Mouse (Mus musculus) testis, adult 2 months (tissue): ENCODE measurements around the gene Sash1. TPM values are rescaled to one million over a fixed set of nuclear protein-coding genes. Genes with fewer than 3 reads are reported as not detected.

Experiments used
- H3K27ac ChIP-seq: fragments of 200-500 bp; 2 replicates; pipeline ENCODE4 v1.5.1; 2012; ENCODE audit warnings: low read depth, low read length; ENCODE audit not compliant: control insufficient read depth, insufficient read depth
- H3K27me3 ChIP-seq: fragments of 200-500 bp; 2 replicates; pipeline ENCODE4 v1.6.1; 2012; ENCODE audit warnings: mild to moderate bottlenecking, low read length, moderate library complexity; ENCODE audit not compliant: control insufficient read depth, insufficient read depth
- H3K36me3 ChIP-seq: fragments of 200-500 bp; 2 replicates; pipeline ENCODE4 v1.6.1; 2012; ENCODE audit warnings: mild to moderate bottlenecking, low read length; ENCODE audit not compliant: control insufficient read depth, insufficient read depth
- H3K4me1 ChIP-seq: fragments of 200-500 bp; 2 replicates; pipeline ENCODE4 v1.6.1; 2012; ENCODE audit warnings: low read length; ENCODE audit not compliant: control insufficient read depth, insufficient read depth
- H3K4me3 ChIP-seq: fragments of 200-500 bp; 2 replicates; pipeline ENCODE4 v1.5.1; 2012; ENCODE audit warnings: low read depth, mild to moderate bottlenecking, low read length, moderate library complexity, mixed read lengths; ENCODE audit not compliant: control insufficient read depth
- CTCF ChIP-seq: fragments of 200-500 bp; IDR thresholded peaks from 2 replicates; pipeline ENCODE4 v1.5.1; 2012; ENCODE audit warnings: low read depth, mild to moderate bottlenecking, inconsistent platforms, low read length, moderate library complexity; ENCODE audit not compliant: control insufficient read depth, insufficient read depth, insufficient replicate concordance
- POLR2A ChIP-seq: fragments of 200-500 bp; IDR thresholded peaks from 2 replicates; pipeline ENCODE4 v1.6.1; 2012; ENCODE audit warnings: low read depth, mild to moderate bottlenecking, inconsistent platforms, low read length, moderate library complexity; ENCODE audit not compliant: control insufficient read depth
- polyA plus RNA-seq: library from polyadenylated mRNA; depleted of rRNA; stranded (reverse); fragments of >200 nt; gene quantifications from 2 replicates; pipeline ENCODE4 v1.2.3, GENCODE M21; 2012

The Sash1 gene
- polyA plus RNA-seq, 1 experiment = 2.7 TPM

DNA sequence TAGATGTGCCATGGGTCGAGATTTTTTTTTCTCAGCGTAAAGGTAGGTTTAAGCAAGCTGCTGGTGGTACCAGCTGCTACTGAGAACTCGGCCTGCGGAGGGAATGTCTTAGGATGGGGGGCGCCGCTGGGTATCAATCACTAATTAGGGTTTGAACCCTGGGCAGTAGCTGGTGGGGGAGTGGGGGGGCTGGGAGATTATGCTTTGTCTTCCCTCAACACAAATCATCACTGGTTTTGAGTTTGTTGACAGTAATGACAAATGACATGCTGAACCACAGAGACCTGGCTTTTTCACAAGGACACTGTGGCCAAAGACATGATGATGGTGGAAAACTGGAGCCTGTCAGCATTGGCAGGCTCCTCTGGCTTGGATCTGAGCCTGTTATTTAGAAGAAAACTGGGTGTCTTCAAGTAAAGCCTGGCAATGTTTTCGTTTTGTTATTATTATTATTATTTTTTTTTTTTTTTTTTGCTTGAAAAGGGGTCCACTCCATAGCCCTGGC lies 191.8 kb downstream of the Sash1 start:
- Histone ChIP-seq H3K27me3 (no peaks in the 10 kb centered on the region), H3K4me1 (no peaks in the 10 kb centered on the region), H3K36me3 (no peaks in the 10 kb centered on the region), H3K4me3 (no peak overlapping the region), H3K27ac (no peak overlapping the region)
- TF ChIP-seq POLR2A (no peak), CTCF (no peak)

DNA sequence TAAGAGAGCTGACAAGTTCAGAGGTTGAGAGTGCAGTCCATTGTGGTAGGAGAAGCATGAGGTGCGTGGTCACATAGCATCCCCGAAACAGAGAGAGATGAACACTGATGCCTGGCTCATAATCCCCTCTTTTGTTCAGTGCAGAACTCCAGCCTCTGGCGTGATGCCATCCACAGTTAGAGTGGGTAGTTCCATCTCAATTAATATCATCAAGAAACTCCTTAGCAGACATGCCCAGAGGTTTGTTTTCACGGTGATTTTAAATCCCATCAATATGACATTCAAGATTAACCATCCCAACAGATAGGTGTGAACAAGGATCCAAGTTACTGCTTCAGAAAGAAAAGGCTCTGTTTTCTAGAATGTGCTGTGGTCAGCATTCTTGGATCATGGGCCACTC lies 192.3 kb downstream of the Sash1 start:
- TF ChIP-seq POLR2A (no peak), CTCF (no peak)
- no peaks in the 10 kb centered on the region for H3K36me3 ChIP-seq
- no peaks in the 10 kb centered on the region for H3K27me3 ChIP-seq
- no peak overlapping the region for H3K4me3 ChIP-seq
- H3K4me1 ChIP-seq = no peaks in the 10 kb centered on the region
- no peak overlapping the region for H3K27ac ChIP-seq

DNA sequence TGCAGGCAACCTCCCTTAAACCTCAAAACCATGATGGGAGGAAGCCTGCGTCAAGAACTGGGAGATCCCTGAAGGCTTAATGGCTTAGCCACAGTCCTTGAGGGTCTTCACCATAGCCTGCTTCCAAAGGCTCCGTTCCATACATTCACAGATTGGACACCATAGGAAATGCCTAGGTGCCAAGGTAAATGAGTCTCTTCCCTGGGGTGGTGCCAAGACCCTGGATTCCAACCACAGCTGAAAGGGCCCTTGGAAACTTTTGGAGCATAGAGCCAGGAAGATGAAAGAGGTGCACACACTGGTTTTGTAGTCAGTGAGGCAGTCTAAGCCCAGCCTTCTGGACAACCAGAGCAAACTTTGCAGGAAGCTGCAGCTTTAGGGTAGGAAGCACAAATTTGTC lies 193.3 kb downstream of the Sash1 start:
- TF ChIP-seq POLR2A (no peak), CTCF (no peak)
- no peak overlapping the region for H3K4me3 ChIP-seq
- no peaks in the 10 kb centered on the region for H3K4me1 ChIP-seq
- H3K27me3 ChIP-seq = no peaks in the 10 kb centered on the region
- no peak overlapping the region for H3K27ac ChIP-seq
- no peaks in the 10 kb centered on the region for H3K36me3 ChIP-seq

DNA sequence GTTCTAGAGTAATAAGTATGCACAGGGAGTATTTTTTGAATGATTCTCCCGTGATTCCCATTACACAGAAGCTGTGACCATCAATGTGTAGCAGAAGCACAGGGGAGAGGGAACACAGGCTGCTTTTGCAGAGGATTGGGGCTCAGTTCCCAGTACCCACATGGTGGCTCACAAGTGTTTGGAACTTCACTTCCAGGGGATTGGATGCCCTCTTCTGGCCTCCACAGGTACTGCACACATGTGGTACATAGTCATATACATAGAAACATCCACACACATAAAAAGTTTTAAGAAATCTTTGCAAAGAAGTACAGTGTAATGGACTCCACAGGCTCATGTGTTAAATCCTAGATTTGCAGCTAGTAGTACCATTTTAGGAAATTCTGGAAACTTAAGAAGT lies 199.7 kb downstream of the Sash1 start:
- H3K4me1 ChIP-seq = no peaks in the 10 kb centered on the region
- H3K4me3 ChIP-seq = no peak overlapping the region
- no peaks in the 10 kb centered on the region for H3K27me3 ChIP-seq
- no peak for TF ChIP-seq POLR2A
- peak; percentile 30; the same call in 1 of the 2 replicates for TF ChIP-seq CTCF
- no peak overlapping the region for H3K27ac ChIP-seq
- H3K36me3 ChIP-seq = no peaks in the 10 kb centered on the region

DNA sequence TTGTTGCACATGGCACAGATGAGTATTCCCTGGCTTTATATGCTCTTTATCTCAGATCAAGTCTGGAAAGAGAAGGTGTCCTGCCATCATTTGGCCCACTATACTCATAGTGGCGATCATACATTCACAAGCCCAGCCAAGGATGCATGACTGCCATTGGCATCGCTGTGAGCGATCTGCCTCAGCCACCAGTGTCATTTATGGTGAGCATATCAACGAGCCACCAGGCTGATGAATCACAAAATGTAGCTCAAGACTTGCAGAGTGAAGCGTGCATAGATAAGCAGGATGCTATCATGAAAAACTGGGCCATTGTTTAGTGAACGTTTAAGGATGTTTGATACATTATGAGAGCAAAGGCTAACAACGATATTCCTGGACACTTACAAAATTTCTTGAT lies 200.6 kb downstream of the Sash1 start:
- H3K27me3 ChIP-seq = no peaks in the 10 kb centered on the region
- H3K27ac ChIP-seq = no peak overlapping the region
- H3K36me3 ChIP-seq = no peaks in the 10 kb centered on the region
- no peak overlapping the region for H3K4me3 ChIP-seq
- no peak for TF ChIP-seq POLR2A
- no peak for TF ChIP-seq CTCF
- no peaks in the 10 kb centered on the region for H3K4me1 ChIP-seq

DNA sequence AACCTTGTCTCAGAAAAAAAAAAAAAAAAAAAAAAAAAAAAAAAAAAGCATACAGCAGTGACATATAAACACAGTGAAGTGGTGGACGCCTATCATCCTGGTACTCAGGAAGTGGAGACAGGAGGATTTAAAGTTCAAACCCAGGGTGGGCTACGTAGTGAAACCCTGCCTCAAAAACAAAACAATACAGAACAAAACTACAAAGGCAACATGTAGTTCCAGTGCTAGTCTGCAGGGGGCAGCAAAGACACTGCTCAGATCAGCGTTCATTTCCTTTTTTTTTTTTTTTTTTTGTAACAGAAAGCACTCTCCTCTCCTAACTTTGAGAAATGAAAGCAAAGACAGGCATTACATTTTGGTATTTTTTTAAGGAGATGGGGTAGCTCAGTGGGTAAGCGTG lies 203.0 kb downstream of the Sash1 start:
- Histone ChIP-seq H3K27ac (no peak overlapping the region), H3K27me3 (no peaks in the 10 kb centered on the region), H3K4me3 (no peak overlapping the region), H3K4me1 (no peaks in the 10 kb centered on the region), H3K36me3 (no peaks in the 10 kb centered on the region)
- TF ChIP-seq POLR2A = no peak
- peak; percentile 16; the same call in 1 of the 2 replicates for TF ChIP-seq CTCF

DNA sequence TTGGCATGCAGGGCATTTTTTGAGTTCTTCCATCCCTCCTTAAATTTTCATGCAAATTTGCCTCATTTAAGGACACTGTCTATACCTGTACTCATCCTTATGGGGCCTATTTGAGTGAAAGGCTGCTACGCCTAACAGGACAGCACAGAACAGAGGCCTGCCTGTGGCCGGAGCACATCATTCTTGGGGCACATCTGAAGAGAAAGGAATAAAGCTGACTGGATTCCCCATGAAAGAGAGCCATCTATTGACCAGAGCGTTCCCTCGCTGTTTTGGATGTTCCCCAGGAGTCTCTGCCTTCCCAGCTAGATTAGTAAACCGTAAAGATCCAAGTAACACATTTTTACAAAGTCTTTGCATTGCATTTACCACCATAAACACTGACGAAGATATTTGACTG lies 203.5 kb downstream of the Sash1 start:
- Histone ChIP-seq H3K27ac (no peak overlapping the region), H3K4me3 (no peak overlapping the region), H3K4me1 (no peaks in the 10 kb centered on the region), H3K27me3 (no peaks in the 10 kb centered on the region), H3K36me3 (no peaks in the 10 kb centered on the region)
- TF ChIP-seq CTCF (no peak), POLR2A (no peak)

DNA sequence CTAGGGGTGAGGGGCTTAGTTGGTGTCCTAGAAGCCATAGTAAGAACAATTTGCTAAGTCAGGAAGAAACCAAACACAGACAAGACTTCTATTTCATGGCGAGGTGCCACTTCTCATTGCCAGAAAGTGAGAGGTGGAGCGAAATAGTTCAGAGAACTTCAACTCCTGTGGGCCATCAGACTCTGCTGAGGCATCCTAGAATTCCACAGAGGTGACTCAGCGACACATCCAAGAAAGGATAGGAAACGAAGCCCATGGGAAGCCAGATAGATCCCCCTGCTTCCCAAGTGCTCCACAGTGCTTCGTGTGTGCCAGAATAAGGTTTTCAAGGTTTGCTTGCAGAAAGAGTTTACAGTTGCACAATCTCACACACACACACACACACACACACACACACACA lies 209.1 kb downstream of the Sash1 start:
- no peaks in the 10 kb centered on the region for H3K27me3 ChIP-seq
- H3K4me1 ChIP-seq = no peaks in the 10 kb centered on the region
- H3K27ac ChIP-seq = no peak overlapping the region
- TF ChIP-seq CTCF (no peak), POLR2A (no peak)
- H3K4me3 ChIP-seq = no peak overlapping the region
- no peaks in the 10 kb centered on the region for H3K36me3 ChIP-seq
